Mouse (Mus musculus): ENCODE data around the gene Igf2r. TPM values are rescaled to one million over a fixed set of nuclear protein-coding genes. Genes with fewer than 3 reads are reported as not detected.

Igf2r gene
- polyA plus RNA-seq, 1 experiment from 2014 or later = 28.0 TPM

Other genes with a start within 250 kb of the Igf2r start
- gene Slc22a2, start 185.5 kb downstream of the Igf2r start, polyA plus RNA-seq (2014; fragmentation: Nextera tagmentation; extraction: Ambion mirVana) = not detected in 2 replicates
- gene Slc22a1, start 93.8 kb downstream of the Igf2r start, polyA plus RNA-seq (2014; fragmentation: Nextera tagmentation; extraction: Ambion mirVana) = not detected in 2 replicates
- gene Mas1, start 98.5 kb upstream of the Igf2r start, polyA plus RNA-seq (2014; fragmentation: Nextera tagmentation; extraction: Ambion mirVana) = 0.50 and 0.81 TPM in 2 replicates
- not detected in 2 replicates for gene Mrgprh, start 106.4 kb upstream of the Igf2r start, polyA plus RNA-seq (2014; fragmentation: Nextera tagmentation; extraction: Ambion mirVana)
- 1.7 and 2.3 TPM in 2 replicates for gene Pnldc1, start 140.6 kb upstream of the Igf2r start, polyA plus RNA-seq (2014; fragmentation: Nextera tagmentation; extraction: Ambion mirVana)
- 578 and 600 TPM in 2 replicates for gene Tcp1, start 146.0 kb upstream of the Igf2r start, polyA plus RNA-seq (2014; fragmentation: Nextera tagmentation; extraction: Ambion mirVana)
- gene Mrpl18, start 146.7 kb upstream of the Igf2r start, polyA plus RNA-seq (2014; fragmentation: Nextera tagmentation; extraction: Ambion mirVana) = 195 and 199 TPM in 2 replicates
- 0.68 and 0.88 TPM in 2 replicates for gene Acat3, start 170.9 kb upstream of the Igf2r start, polyA plus RNA-seq (2014; fragmentation: Nextera tagmentation; extraction: Ambion mirVana)
- 236 and 271 TPM in 2 replicates for gene Acat2, start 191.1 kb upstream of the Igf2r start, polyA plus RNA-seq (2014; fragmentation: Nextera tagmentation; extraction: Ambion mirVana)
- 155 and 160 TPM in 2 replicates for gene Wtap, start 224.5 kb upstream of the Igf2r start, polyA plus RNA-seq (2014; fragmentation: Nextera tagmentation; extraction: Ambion mirVana)
- 101 and 106 TPM in 2 replicates for gene Sod2, start 237.2 kb upstream of the Igf2r start, polyA plus RNA-seq (2014; fragmentation: Nextera tagmentation; extraction: Ambion mirVana)